Mouse (Mus musculus) lung, postnatal 10 days (tissue): ENCODE measurements around the gene Mylk4.
A peak's percentile ranks its signal among the peaks of the same experiment; 100 is the strongest.

ENCODE experiments used
- DNase-seq: peaks from one replicate; pipeline ENCODE4 v3.0.0; 2021

Gene Mylk4

GRCm38 (mm10) chr13:32795166-32795565 lies 11.4 kb upstream of the Mylk4 start:
- no peak for DNase-seq

DNA sequence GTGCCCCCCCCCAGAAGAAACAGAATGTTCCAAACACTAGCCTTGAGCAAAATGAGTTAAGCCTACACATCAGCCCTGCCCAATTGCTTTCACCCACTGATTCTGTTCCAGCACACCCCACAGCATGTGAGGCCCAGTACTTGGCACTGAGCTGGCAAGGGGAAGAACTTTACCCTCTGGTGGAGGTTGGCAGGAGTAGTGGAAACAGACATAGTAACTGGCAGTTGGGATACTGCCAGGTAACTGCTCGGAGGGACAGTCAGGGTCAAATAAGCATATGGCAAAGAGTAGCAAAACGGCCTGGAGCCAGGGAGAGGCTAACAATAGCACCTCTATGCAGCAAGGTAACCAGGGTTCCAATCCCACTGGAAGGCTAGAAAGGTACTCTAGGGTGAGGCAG lies 10.9 kb upstream of the Mylk4 start:
- no peak for DNase-seq

DNA sequence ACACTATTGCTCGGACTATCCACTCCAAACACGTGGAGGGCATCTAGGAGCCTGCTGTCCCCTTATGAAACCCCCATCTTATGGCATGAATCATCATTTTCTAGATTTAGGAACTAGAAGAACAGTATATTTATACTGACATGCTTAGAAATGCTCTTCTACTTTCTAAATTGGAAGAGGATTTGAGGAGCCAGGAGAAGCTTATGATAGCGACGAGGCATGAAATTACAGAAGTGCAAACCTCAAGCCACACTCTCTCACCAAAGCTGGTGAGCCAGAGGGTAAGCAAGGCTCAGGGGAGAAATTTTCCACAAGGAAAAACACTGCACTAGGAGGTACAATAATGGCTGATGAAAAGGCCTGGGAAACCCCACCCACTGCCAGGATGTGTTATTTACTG lies 6.0 kb upstream of the Mylk4 start:
- no peak for DNase-seq

DNA sequence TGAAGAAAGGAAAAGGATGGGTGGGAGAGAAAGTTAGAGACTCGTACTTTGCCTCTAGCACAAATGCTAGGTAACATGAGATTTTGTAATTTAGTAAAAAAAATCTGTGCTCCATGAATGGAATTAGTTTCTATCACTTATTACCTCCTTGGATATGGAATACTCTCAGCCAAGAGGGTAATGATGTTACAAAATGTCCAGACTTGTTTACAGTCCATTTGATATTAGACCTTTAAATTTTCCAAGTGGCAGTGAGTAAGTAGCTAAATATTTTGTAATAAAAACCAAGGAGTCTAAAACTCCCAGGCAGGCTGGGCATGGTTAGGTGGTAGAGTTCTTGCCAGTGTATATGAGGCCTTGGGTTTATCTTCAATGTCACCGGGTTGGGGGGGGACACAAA lies 3.8 kb upstream of the Mylk4 start:
- no peak for DNase-seq

- peak; percentile 19 for DNase-seq
These were observed 699 bp downstream of the Mylk4 start for GRCm38 (mm10) chr13:32783055-32783454.

- no peak for DNase-seq
These were observed 4.9 kb downstream of the Mylk4 start for GRCm38 (mm10) chr13:32778861-32779260.

- DNase-seq = no peak
These were observed 7.4 kb downstream of the Mylk4 start for GRCm38 (mm10) chr13:32776350-32776749.

GRCm38 (mm10) chr13:32775889-32776288 lies 7.9 kb downstream of the Mylk4 start:
- DNase-seq = peak; percentile 16

DNA sequence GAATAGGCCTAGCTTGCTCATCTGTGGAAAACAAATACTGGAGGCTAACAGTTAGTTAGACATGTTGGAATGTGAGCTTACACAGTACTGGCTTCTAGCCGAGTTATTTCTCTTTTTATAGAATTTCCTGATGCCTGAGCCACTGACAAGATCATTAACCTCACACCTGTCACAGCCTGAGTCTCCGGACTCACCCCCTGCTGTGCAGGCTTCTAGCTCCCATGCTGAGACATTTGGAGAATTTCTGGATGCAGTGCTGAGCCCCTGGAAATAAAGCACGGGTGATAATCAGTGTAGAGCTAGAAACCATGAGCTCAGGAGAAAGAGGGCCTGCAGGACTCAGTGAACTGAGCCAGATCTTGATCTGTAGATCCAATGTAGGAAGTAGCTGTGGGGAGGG lies 13.8 kb downstream of the Mylk4 start:
- DNase-seq = no peak

DNA sequence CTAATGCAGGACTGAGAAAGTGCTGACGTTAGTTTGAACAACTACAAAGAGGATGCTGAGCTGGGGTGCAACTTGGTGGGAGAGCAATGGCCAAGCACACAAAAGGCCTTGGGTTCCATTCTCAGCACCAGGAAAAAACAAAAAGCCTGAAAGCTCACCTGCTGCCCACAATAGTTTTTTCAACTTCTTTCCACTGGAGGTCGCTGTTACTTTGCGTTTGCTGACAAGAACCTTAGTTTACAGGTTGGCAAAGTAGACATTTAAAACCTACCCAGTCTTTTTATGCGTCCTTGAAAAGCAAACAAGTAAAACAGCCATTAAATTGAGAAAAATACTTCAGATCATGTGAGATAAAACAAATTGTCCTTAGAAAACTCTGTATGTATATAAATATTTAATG lies 15.7 kb downstream of the Mylk4 start:
- DNase-seq = peak; percentile 47

DNA sequence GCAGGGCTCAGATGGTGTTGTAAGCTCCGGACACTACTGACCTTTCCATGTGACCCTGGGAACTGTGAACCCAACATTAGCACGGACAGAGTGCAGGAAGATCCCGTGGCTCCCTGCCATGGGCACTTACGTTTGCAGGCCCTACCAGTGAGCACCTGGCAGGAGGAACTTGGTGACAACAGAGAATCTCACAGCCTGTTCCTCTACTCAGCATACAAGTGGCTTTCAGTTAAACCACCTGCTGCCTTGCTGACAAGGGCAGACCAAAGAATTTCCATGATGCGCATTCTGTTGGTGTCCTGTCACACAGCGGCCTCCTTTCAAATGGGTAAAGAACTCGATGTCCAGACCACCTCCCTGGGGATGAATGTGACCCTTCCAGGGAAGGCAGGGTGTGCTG lies 19.3 kb downstream of the Mylk4 start:
- peak; percentile 16 for DNase-seq

DNA sequence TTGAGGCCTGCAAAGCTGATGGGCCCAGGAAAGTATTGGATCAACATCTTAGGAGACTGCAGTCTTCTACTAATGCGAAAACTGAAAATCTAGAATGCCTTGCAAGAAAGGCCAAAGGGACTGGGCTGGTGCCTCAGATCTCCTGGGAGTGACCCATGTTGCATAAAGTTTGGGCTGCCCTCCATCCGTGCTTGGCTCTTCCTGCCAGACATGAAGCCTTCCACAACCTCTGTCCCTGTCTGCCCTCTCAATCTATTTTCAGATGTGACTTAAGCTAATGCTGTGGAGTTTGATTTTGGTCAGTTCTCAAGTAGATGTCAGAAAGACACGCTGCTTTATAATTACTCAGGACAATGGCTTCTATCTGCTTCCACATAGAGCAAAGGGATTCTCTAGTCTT lies 20.6 kb downstream of the Mylk4 start:
- DNase-seq = peak; percentile 42

DNA sequence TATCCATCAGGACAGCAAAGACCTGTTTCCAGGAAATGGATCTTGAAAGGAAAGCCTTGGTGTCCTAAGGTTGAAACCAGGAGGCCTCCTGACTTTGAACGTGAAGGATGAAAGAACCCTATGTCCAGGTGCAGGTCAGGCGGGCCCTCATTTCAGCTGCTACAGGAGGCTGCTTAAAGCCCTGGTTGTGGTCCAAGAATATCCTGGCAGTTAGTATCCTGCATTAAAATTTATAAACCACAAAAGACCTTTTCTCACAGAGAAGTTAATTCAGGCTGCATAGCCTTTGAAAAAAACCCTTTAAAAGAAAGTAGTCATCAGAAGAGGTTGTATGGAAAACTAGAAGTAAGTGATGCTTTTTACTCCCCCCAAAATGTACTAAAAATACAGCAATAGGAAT lies 23.0 kb downstream of the Mylk4 start:
- no peak for DNase-seq

DNA sequence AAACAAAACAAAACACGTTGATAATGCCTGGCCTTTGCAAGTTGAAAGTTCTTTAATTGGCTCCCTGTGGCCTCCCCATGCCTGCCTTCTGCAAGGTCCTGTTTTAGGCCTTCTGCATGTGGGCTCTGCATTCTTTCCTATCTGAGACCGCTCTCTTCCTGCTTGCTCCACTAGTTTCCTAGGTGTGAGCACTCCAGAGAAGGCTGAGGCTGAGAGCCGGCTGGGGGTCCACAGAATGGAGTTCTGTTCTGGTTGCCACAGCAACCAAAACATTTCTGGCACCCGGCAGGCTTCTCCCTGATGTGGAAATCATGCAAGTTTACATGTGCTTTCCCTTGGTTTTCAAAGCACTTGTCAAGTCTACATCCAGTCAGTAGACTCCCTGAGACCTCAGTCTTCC lies 24.7 kb downstream of the Mylk4 start:
- DNase-seq = no peak

DNA sequence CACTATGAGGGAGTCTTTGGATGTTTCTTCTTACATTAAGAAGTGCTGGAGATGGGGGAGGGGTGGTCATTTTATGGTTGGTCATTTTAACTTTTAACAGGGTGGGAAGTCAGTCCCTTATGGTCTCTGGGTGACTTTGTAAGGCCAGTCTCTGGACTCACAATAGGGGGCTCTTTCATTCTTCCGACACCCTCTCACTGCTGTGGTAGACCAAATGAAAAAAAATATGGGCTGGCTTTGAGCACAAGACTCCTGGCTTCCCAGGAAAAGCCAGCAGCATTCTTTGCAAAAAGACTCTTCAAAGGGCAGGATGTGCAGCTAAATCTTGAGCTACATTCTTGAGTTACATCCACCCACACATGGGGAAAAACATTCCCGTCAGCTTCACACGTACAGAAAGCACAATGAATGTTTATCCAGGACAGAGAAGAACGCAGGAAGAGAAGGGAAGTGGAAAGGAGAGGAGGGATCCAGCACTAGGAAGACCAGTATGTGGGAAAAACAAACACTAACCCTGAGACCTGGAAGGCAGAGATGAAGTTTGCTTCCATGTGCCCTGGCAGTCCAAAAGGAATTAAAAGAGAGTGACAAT lies 31.6 kb downstream of the Mylk4 start:
- DNase-seq = no peak

DNA sequence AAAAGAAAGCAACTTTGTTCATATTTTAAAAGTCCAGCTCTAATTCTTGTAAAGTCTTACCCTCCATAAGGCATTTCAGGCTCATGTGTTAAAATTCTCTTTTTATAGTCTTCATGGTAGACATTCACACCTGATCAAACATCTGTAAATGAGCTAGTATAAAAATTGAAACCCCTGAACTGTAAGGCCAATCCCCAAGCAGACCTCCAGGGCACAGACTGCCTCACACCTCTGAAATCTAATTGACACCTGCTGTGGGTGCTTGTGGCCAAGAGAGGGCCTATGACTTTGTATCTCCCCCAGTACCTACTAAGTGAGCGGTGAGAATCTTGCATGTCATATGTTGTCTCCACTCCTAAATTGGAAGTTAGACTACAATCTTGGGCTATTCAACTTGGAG lies 33.2 kb downstream of the Mylk4 start:
- no peak for DNase-seq

DNA sequence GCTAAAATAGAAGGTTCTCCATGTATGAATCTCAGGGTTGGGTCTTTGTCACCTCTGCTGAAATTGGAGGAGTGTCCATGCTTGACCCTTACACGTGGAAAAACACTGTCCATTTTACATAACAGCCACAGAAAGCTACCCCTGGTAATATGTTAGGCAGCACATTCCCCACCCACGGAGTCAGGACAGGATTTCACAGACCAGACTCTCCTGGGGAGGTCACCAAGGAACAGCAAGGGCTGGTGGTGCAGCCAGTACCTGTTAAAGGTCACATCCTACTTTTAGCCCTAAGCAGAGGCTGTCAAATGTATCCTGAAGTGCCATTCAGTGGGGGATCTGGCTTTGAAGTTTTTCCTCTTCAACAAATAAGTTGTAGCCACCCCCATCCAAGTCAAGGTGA lies 35.3 kb downstream of the Mylk4 start:
- DNase-seq = no peak

GRCm38 (mm10) chr13:32741161-32741560 lies 42.6 kb downstream of the Mylk4 start:
- peak; percentile 21 for DNase-seq

DNA sequence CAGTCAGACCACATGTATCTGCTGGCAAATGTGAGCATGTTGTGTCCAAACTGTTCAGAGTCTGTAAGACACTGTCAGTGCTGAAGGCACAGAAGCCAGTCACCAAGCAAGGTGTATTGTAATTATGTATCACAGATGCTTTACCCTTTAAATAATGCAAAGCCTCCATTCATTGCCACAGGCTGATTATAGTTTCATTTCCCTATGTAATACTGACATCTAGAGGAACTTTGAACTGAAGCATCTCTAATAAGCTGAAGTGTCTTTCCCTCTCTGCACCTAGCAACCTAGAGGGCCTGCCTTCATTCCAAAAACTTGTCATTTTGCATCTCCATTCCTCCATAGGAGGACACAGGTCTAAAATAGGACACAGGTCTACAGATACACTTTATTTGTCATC lies 52.5 kb downstream of the Mylk4 start:
- no peak for DNase-seq

DNA sequence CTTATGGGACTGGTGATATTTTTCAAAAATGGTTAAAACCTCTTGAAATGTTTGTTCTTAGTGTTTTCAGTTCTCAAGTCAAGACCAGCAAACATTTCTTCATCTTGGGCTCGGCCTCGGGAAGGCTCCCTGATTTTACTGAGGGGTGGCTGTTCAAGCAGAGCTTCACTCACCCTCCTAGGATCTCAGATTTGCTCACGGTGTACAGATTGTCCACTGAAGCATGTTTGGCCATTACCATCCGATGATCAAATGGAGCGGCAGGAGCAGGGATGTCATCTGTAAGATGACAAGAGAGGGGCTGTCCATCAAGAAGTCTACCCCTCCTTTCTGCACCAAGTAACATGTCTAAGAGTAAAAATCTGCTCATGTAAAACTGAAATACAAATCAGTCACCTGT lies 59.1 kb downstream of the Mylk4 start:
- DNase-seq = no peak

GRCm38 (mm10) chr13:32721717-32722116 lies 62.0 kb downstream of the Mylk4 start:
- no peak for DNase-seq

- no peak for DNase-seq
These were observed 64.5 kb downstream of the Mylk4 start for GRCm38 (mm10) chr13:32719284-32719683.

- DNase-seq = no peak
These were observed 66.0 kb downstream of the Mylk4 start for GRCm38 (mm10) chr13:32717709-32718108.

DNA sequence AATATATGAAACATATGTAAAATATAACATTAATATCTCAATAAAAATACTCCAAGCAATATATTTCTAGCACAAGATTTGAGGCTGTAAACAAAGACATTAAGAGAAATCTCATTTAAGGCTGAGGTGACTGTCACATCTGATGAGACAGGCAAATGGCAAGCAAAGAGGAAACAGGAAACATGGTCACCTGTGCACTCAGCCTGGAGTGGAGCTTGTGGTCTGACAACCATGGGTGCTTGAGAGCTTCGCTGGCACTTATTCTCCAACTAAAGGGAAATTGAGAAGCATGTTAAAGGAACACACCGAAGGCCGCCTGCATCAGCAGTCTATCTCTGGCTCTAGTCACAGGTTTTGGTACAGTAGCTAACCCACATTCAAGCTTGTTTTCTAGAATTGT lies 71.2 kb downstream of the Mylk4 start:
- no peak for DNase-seq

DNA sequence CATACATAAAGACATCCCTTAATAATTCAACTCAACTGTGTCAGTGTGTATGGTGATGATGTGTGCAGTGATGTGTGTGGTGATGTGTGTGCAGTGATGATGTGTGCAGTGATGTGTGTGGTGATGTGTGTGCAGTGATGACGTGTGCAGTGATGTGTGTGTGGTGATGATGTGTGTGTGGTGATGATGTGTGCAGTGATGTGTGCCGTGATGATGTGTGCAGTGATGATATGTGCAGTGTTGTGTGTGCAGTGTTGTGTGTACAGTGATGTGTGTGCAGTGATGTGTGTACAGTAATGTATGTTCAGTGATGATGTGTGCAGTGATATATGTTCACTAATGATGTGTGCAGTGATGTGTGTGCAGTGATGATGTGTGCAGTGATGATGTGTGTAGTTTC lies 75.9 kb downstream of the Mylk4 start:
- no peak for DNase-seq
